Mouse (Mus musculus) CH12.LX (cell line): Measurements from ENCODE around the gene Slc47a2. TPM values are rescaled to one million over a fixed set of nuclear protein-coding genes. Genes with fewer than 3 reads are reported as not detected.
A peak's percentile ranks its signal among the peaks of the same experiment; 100 is the strongest.

ENCODE experiments used
- DNase-seq: peaks from one replicate; pipeline ENCODE4 v3.0.0-alpha.2; 2013; ENCODE audit errors: extremely low read depth
- H3K27ac ChIP-seq: 2 replicates; pipeline ENCODE4 v1.5.1; 2012; ENCODE audit warnings: low read depth, mild to moderate bottlenecking, control low read depth, moderate library complexity; ENCODE audit not compliant: insufficient read depth
- H3K27me3 ChIP-seq: replicated peaks from 2 replicates; pipeline ENCODE3; 2012; ENCODE audit warnings: inconsistent platforms
- H3K36me3 ChIP-seq, 2 experiments: replicated peaks in 1 of 2; 2 replicates each; pipeline versions ENCODE3 to v1.6.1; 2012; ENCODE audit warnings: inconsistent platforms in 1 of 2, low read length in 1 of 2, mild to moderate bottlenecking in 1 of 2, mixed read lengths in 1 of 2, moderate library complexity in 1 of 2; ENCODE audit not compliant: control insufficient read depth in 1 of 2, insufficient read depth in 1 of 2
- H3K4me1 ChIP-seq, 2 experiments: 2 replicates each; pipeline ENCODE4 v1.6.1; 2012; ENCODE audit warnings: inconsistent platforms in 1 of 2, moderate library complexity in 1 of 2; ENCODE audit not compliant: insufficient read depth in 2 of 2, control insufficient read depth in 1 of 2
- H3K4me2 ChIP-seq: 2 replicates; pipeline ENCODE4 v1.6.1; 2012; ENCODE audit warnings: low read depth, mild to moderate bottlenecking, control low read depth; ENCODE audit not compliant: poor library complexity, insufficient read depth, severe bottlenecking
- H3K4me3 ChIP-seq, 3 experiments: fragments of 150-350 bp in 1 of 3; sonication (generic) in 1 of 3; replicated peaks in 1 of 3; 2 replicates each; pipeline versions ENCODE3 to v1.5.1; 2011 to 2012; ENCODE audit warnings: low read depth in 2 of 3, low read length in 2 of 3, mild to moderate bottlenecking in 2 of 3, moderate library complexity in 2 of 3, control low read depth in 1 of 3, improper control_type of control experiment in 1 of 3, inconsistent platforms in 1 of 3, mixed read lengths in 1 of 3; ENCODE audit not compliant: poor library complexity in 1 of 3
- H3K79me2 ChIP-seq: replicated peaks from 2 replicates; pipeline ENCODE4 v1.6.1; 2012; ENCODE audit warnings: mild to moderate bottlenecking, moderate library complexity; ENCODE audit not compliant: control insufficient read depth, poor library complexity, insufficient read depth, severe bottlenecking; ENCODE audit errors: extremely low read depth
- H3K9ac ChIP-seq: 2 replicates; pipeline ENCODE4 v1.6.1; 2012; ENCODE audit warnings: low read depth, mild to moderate bottlenecking, control low read depth, moderate library complexity; ENCODE audit not compliant: insufficient read depth
- H3K9me3 ChIP-seq: replicated peaks from 2 replicates; pipeline ENCODE3; 2012; ENCODE audit warnings: low read length, inconsistent platforms, mixed read lengths
- BHLHE40 ChIP-seq: IDR thresholded peaks from 2 replicates; pipeline ENCODE4 v1.6.1; 2011; ENCODE audit warnings: mild to moderate bottlenecking, low read depth, low read length, improper control_type of control experiment
- E2F4 ChIP-seq: IDR thresholded peaks from 2 replicates; pipeline ENCODE4 v1.6.1; 2011; ENCODE audit warnings: low read depth, low read length, improper control_type of control experiment; ENCODE audit not compliant: insufficient replicate concordance
- JUND ChIP-seq: conservative IDR thresholded peaks from 2 replicates; pipeline ENCODE4 v1.6.1; 2011; ENCODE audit warnings: low read depth, low read length, improper control_type of control experiment
- MAZ ChIP-seq: IDR thresholded peaks from 2 replicates; pipeline ENCODE4 v1.6.1; 2012; ENCODE audit warnings: low read depth, mild to moderate bottlenecking, inconsistent platforms, low read length, improper control_type of control experiment, moderate library complexity
- MEF2A ChIP-seq: IDR thresholded peaks from 2 replicates; pipeline ENCODE4 v1.6.1; 2014; ENCODE audit warnings: low read depth, mild to moderate bottlenecking, inconsistent platforms, low read length, improper control_type of control experiment, borderline replicate concordance
- NELFE ChIP-seq: IDR thresholded peaks from 2 replicates; pipeline ENCODE4 v1.6.1; 2011; ENCODE audit warnings: low read depth, low read length, improper control_type of control experiment
- NRF1 ChIP-seq: IDR thresholded peaks from 2 replicates; pipeline ENCODE4 v1.6.1; 2014; ENCODE audit warnings: low read depth, mild to moderate bottlenecking, inconsistent platforms, low read length, improper control_type of control experiment, moderate library complexity
- RAD21 ChIP-seq: IDR thresholded peaks from 2 replicates; pipeline ENCODE4 v1.6.1; 2011; ENCODE audit warnings: low read depth, mild to moderate bottlenecking, low read length, improper control_type of control experiment, moderate library complexity
- RCOR1 ChIP-seq: conservative IDR thresholded peaks from 2 replicates; pipeline ENCODE4 v1.6.1; 2012; ENCODE audit warnings: low read depth, mild to moderate bottlenecking, inconsistent platforms, low read length, improper control_type of control experiment
- SMC3 ChIP-seq: IDR thresholded peaks from 2 replicates; pipeline ENCODE4 v1.6.1; 2011; ENCODE audit warnings: low read depth, low read length, improper control_type of control experiment
- TBP ChIP-seq: conservative IDR thresholded peaks from 2 replicates; pipeline ENCODE4 v1.6.1; 2011; ENCODE audit warnings: low read depth, low read length, improper control_type of control experiment
- UBTF ChIP-seq: IDR thresholded peaks from 2 replicates; pipeline ENCODE4 v1.6.1; 2012; ENCODE audit warnings: low read depth, mild to moderate bottlenecking, inconsistent platforms, low read length, improper control_type of control experiment, moderate library complexity
- USF1 ChIP-seq: IDR thresholded peaks from 2 replicates; pipeline ENCODE4 v1.6.1; 2014; ENCODE audit warnings: low read depth, mild to moderate bottlenecking, inconsistent platforms, low read length, improper control_type of control experiment
- USF2 ChIP-seq: conservative IDR thresholded peaks from 2 replicates; pipeline ENCODE4 v1.6.1; 2011; ENCODE audit warnings: low read depth, low read length, improper control_type of control experiment
- ZNF384 ChIP-seq: IDR thresholded peaks from 2 replicates; pipeline ENCODE4 v1.6.1; 2012; ENCODE audit warnings: low read depth, low read length, improper control_type of control experiment, inconsistent platforms
- dilution Hi-C: fragments of 300-500 bp; cut with MboI; formaldehyde crosslinking; loops from 2 replicates; pipeline ENCODE4 v1.14.3; 2020; ENCODE audit warnings: low sequenced_read_pairs; ENCODE audit not compliant: extremely low pct_unique_long_range_greater_than_20kb, extremely low pct_ligation_motif_present
- in situ Hi-C: fragments of 300-500 bp; cut with MboI; formaldehyde crosslinking; loops from 3 replicates; pipeline ENCODE4 v1.14.3; 2019; ENCODE audit warnings: low sequenced_read_pairs, low pct_ligation_motif_present, low pct_unique_long_range_greater_than_20kb, mixed read lengths
- polyA plus RNA-seq: library from polyadenylated mRNA; unstranded; fragments of >175 nt; gene quantifications from 2 replicates; pipeline ENCODE4 v1.2.1, GENCODE M21; 2012; ENCODE audit warnings: low read depth; ENCODE audit not compliant: insufficient read length
- total RNA-seq, 2 experiments: library from RNA; depleted of rRNA; stranded (reverse); fragments of 300-350 nt in 1 of 2; fragments of >200 nt in 1 of 2; gene quantifications; 2 replicates each; pipeline ENCODE4 v1.2.3; 2012 to 2014

Slc47a2 gene
- total and polyA plus RNA-seq, 3 experiments: 0.08 to 0.68 (median 0.39) TPM

DNA sequence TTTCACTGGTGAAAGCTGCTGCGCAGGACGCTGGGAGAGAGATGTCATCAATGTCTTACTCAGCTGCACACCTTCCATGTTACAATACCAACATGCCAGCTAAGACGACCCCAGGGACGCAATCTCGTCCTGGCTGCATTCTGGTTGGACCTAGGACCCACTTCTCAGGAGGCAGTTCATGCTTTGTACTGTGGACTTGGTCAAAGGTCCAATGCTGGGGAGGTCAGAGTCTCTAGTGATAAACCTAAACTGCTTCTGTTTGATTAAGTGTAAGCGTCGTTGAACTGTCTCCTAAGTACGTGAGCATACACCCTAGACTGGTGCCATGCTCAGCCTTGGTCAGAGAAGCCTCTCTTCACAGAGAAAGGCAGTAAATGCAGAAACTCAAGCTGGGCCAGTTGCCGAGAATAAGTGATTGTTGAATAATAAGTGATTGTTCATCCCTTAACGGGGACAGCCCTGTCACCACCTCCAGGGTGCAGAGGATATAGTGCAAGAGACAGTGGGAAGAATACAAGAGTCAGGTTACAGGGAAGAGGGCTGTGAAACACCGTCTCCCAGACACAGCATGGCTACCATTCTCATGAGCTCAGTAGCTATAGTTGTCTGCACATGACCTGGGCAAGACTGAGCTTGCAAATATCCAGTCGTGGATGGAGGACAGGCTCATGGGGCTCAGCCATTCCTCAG lies 23.3 kb downstream of the Slc47a2 start:
- no peak overlapping the region for H3K4me3 ChIP-seq
- peaks cover 0 to 2% of the 10 kb centered on the region in 2 experiments for H3K36me3 ChIP-seq
- no peak overlapping the region for H3K27ac ChIP-seq
- in situ Hi-C loops: no loop called here
- peaks cover 9 to 19% of the 10 kb centered on the region in 2 experiments; a peak in 3 of 4 replicates for H3K4me1 ChIP-seq
- no peak for DNase-seq
- H3K9ac ChIP-seq: no peak overlapping the region
- dilution Hi-C loops: no loop called here
- no peak overlapping the region for H3K4me2 ChIP-seq
- H3K79me2 ChIP-seq: no peaks in the 10 kb centered on the region
- no peaks in the 10 kb centered on the region for H3K9me3 ChIP-seq
- no peak for TF ChIP-seq TBP
- no peak for TF ChIP-seq NELFE
- no peak for TF ChIP-seq JUND
- no peak for TF ChIP-seq MEF2A
- no peak for TF ChIP-seq RCOR1
- no peak for TF ChIP-seq RAD21
- no peak for TF ChIP-seq NRF1
- TF ChIP-seq BHLHE40: 0 out of 2 replicates have a peak, but pooled peaks have one; percentile 22
- H3K27me3 ChIP-seq: peaks cover 2% of the 10 kb centered on the region

DNA sequence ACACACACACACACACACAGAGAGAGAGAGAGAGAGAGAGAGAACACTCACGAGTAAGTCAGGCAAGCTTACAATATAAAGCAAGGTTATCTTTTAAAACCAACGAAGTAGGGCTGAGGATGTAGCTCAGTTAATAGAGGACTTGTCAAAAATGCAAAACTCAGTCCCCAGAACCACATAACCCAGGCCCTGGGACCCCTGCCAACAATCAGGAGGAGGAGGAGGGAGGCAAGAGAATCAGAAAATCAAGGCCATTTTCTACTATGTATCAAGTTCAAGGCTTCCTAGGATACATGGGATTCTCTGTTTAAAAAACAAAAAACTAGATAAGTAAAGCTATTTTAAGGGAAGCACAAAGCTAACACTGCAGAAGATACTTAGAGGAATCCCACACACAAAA lies 25.8 kb downstream of the Slc47a2 start:
- DNase-seq: no peak
- no peak overlapping the region for H3K4me2 ChIP-seq
- H3K27me3 ChIP-seq: peaks cover 2% of the 10 kb centered on the region
- H3K4me3 ChIP-seq: no peak overlapping the region
- dilution Hi-C loops: no loop called here
- no peak overlapping the region for H3K27ac ChIP-seq
- in situ Hi-C loops: no loop called here
- peaks cover 0 to 8% of the 10 kb centered on the region in 2 experiments for H3K36me3 ChIP-seq
- peaks cover 7 to 11% of the 10 kb centered on the region in 2 experiments; a peak in 3 of 4 replicates for H3K4me1 ChIP-seq
- no peak overlapping the region for H3K9ac ChIP-seq
- H3K9me3 ChIP-seq: no peaks in the 10 kb centered on the region
- TF ChIP-seq USF2 (no peak), UBTF (no peak), RCOR1 (no peak), SMC3 (no peak), USF1 (no peak), ZNF384 (no peak), MAZ (no peak), E2F4 (no peak)
- TF ChIP-seq, all 38 proteins: peak for 0
- H3K79me2 ChIP-seq: no peaks in the 10 kb centered on the region
